Mouse (Mus musculus): ENCODE measurements at regions not wholly inside any gene's neighbourhood (a gene's known extent, or its start where the extent isn't known, plus 50 kb on each side); places are given as distances from the start of the nearest gene placed in this dataset.

DNA sequence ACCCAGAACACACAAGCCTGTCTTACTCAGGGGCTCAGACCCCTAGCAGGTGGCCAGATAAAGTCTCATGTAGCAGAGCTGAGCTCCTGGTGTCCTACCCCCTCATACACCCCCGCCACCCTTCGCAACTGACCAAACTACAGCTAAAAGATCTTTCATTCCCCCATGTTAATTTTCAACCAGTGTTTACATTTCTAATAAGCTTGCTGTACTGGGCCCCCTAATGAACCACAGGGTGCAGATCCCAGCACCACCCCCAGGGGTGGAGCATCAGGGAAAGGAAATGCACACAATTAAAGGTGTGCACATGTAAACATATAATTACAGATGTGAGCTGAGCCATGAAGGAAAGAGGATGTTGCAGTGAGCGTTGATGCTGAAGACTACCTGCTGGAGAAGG, 54.6 kb upstream of the Stx16 start:
- TF ChIP-seq CTCF (IDR thresholded peaks at IDR 0.05; ENCODE audit: low read depth, low read length): no peak
- no peak for TF ChIP-seq GATA1 (IDR thresholded peaks at IDR 0.05; ENCODE audit: borderline replicate concordance, low read length)

Measured in G1E (cell line).